Mouse (Mus musculus): ENCODE results near the gene Pdzrn3. TPM values are rescaled to one million over a fixed set of nuclear protein-coding genes. Genes with fewer than 3 reads are reported as not detected.
A peak's percentile ranks its signal among the peaks of the same experiment; 100 is the strongest.

The Pdzrn3 gene
- polyA plus RNA-seq, 2 experiments: 16.5 to 37.9 TPM

DNA sequence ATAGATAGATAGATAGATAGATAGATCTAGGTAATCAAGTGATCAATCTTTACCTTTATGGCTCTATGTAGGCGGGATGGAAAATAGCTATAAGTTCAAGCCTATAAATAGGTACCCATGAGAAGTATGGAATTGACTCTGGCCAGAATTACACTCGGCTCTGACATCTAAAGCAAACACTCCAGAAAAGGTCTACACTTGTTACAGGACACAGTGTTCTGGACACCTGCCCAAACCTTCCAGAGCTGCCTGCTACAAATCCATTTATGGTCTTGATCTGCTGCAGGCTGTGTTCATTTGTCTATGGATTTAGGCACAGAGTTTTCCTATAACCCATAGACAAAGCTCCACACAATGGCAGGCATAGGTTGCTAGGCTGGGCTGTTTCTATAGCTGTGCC lies 102.9 kb downstream of the Pdzrn3 start:
- no peak for TF ChIP-seq POLR2A (IDR thresholded peaks at IDR 0.05; ENCODE audit: borderline replicate concordance, extremely low read depth, insufficient read depth, insufficient read length)
- DNase-seq (ENCODE audit: low spot score): no peak
- no peak overlapping the region for H3K27ac ChIP-seq (replicated peaks; ENCODE audit: low read depth, low read length)
- no peak overlapping the region for H3K9ac ChIP-seq (ENCODE audit: low read depth, low read length, severe bottlenecking)
- H3K4me3 ChIP-seq (replicated peaks; ENCODE audit: low read length): no peak overlapping the region
- H3K4me1 ChIP-seq (ENCODE audit: control insufficient read depth, insufficient read depth, low read length): peaks cover 50% of the 10 kb centered on the region
- no peaks in the 10 kb centered on the region for H3K9me3 ChIP-seq (ENCODE audit: control insufficient read depth, low read length)
- no peak overlapping the region for H3K4me2 ChIP-seq (replicated peaks; ENCODE audit: low read depth, low read length, severe bottlenecking)
- H3K27me3 ChIP-seq (ENCODE audit: control insufficient read depth, insufficient read depth, low read length): no peaks in the 10 kb centered on the region
- WGBS: 69% methylated on average over 2 of the region's 2 CpGs
- ATAC-seq (ENCODE audit: low FRiP score, low read depth): no peak
- H3K36me3 ChIP-seq (ENCODE audit: control insufficient read depth, insufficient read depth, low read length): no peaks in the 10 kb centered on the region

DNA sequence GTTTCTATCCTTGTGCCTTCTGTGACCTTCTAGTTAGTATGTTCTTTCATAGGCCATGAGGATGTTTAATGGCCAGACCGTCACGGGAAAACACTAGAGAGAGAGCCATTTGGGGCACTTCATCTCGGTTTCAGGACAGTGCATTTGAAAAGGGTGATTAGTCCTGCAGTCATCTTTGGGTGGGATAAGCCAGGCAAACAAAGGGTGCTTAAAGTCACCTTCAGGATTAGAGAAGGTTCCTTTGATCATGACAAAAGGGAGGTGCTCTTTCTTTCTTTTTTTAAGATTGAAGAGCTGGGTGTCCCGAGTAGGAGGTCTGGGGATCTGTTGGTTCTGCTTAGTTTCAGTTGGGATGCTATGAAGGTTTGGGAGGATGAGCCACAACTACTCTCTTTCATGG lies 105.4 kb downstream of the Pdzrn3 start:
- no peak for TF ChIP-seq POLR2A (IDR thresholded peaks at IDR 0.05; ENCODE audit: borderline replicate concordance, extremely low read depth, insufficient read depth, insufficient read length)
- ATAC-seq (ENCODE audit: low FRiP score, low read depth): no peak
- DNase-seq (ENCODE audit: low spot score): no peak
- no peak overlapping the region for H3K9ac ChIP-seq (ENCODE audit: low read depth, low read length, severe bottlenecking)
- H3K27me3 ChIP-seq (ENCODE audit: control insufficient read depth, insufficient read depth, low read length): no peaks in the 10 kb centered on the region
- H3K4me3 ChIP-seq (replicated peaks; ENCODE audit: low read length): no peak overlapping the region
- no peaks in the 10 kb centered on the region for H3K9me3 ChIP-seq (ENCODE audit: control insufficient read depth, low read length)
- H3K36me3 ChIP-seq (ENCODE audit: control insufficient read depth, insufficient read depth, low read length): no peaks in the 10 kb centered on the region
- H3K4me1 ChIP-seq (ENCODE audit: control insufficient read depth, insufficient read depth, low read length): peaks cover 52% of the 10 kb centered on the region
- H3K4me2 ChIP-seq (replicated peaks; ENCODE audit: low read depth, low read length, severe bottlenecking): no peak overlapping the region
- 29% methylated on average over 4 of the region's 4 CpGs for WGBS
- no peak overlapping the region for H3K27ac ChIP-seq (replicated peaks; ENCODE audit: low read depth, low read length)

DNA sequence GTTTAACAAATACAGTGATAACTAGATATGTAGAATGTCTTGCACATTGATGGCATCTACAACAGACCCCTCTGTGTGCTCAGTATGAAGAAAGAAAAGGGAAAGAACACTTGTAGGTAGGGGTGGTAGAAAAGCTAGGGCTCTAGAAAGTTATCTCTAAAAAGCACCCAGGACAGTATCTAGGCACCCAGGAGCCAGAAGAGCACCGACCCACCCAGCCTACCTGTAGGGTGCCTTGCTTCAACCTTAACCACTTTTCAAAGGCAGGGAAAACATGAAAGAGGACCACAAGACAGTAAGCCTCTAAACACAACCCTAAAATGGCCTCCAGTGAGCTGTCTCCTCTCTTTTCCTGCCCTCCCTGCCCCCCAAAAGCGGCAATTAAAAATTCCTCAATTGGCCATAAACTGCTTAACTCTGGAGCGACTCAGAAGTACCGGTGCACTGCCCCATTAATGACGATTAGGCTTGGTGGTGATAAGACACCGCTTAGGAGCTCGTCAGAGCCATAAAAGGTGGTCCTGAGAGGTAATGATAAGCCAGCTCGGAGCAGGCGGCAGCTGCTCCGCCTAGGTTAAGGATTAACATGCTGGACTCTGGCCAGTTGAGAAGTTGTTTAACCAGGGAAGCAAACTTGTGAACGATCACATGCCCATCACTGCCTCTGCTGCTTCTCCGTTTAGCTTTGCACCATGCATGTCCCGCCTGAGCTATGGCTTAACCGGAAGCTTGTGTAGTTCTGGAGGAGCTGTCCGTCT lies 106.1 kb downstream of the Pdzrn3 start:
- no peaks in the 10 kb centered on the region for H3K9me3 ChIP-seq (ENCODE audit: control insufficient read depth, low read length)
- no peak overlapping the region for H3K4me3 ChIP-seq (replicated peaks; ENCODE audit: low read length)
- H3K9ac ChIP-seq (ENCODE audit: low read depth, low read length, severe bottlenecking): no peak overlapping the region
- no peaks in the 10 kb centered on the region for H3K27me3 ChIP-seq (ENCODE audit: control insufficient read depth, insufficient read depth, low read length)
- peaks cover 59% of the 10 kb centered on the region for H3K4me1 ChIP-seq (ENCODE audit: control insufficient read depth, insufficient read depth, low read length)
- no peak for DNase-seq (ENCODE audit: low spot score)
- TF ChIP-seq POLR2A (IDR thresholded peaks at IDR 0.05; ENCODE audit: borderline replicate concordance, extremely low read depth, insufficient read depth, insufficient read length): no peak
- no peak overlapping the region for H3K4me2 ChIP-seq (replicated peaks; ENCODE audit: low read depth, low read length, severe bottlenecking)
- no peak for ATAC-seq (ENCODE audit: low FRiP score, low read depth)
- no peaks in the 10 kb centered on the region for H3K36me3 ChIP-seq (ENCODE audit: control insufficient read depth, insufficient read depth, low read length)
- WGBS: 20% methylated on average over 15 of the region's 15 CpGs
- no peak overlapping the region for H3K27ac ChIP-seq (replicated peaks; ENCODE audit: low read depth, low read length)

DNA sequence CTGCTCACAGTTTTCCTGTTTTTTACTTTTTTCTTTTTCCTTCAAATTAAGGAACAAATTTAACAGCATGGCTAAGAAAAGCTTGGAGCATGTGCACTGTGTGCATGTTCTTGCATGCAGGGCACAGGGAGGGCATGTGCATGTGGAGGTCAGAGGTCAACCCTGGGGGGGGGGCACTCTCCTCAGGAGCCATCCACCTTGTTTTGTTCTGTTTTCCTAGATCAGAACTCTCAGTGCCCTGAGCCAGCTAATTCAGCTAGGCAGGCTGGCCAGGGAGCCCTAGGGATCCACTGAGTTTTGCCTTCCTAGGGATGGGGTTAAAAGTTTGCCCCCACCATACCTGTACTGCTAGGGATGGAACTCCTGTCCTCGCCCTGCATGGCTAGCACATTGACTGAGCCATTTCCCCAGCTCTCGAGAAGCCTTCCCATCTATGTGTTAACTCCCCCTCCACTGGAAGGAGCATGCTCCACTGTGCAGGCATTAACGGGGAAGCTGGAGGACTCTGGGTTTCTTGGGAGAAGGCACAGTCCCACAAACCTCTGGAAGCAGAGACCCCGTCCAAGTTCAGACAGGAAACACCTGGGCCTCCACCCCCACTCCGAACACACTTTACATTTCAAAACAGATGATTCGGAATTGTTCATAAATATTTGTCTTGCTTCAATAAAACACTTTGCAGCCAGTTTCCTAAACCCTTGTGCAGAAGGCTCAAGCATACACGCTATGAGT lies 107.4 kb downstream of the Pdzrn3 start:
- H3K9ac ChIP-seq (ENCODE audit: low read depth, low read length, severe bottlenecking): no peak overlapping the region
- no peaks in the 10 kb centered on the region for H3K9me3 ChIP-seq (ENCODE audit: control insufficient read depth, low read length)
- peak overlapping the region; percentile 59; the same call in 1 of the 2 replicates for H3K27ac ChIP-seq (replicated peaks; ENCODE audit: low read depth, low read length)
- H3K4me1 ChIP-seq (ENCODE audit: control insufficient read depth, insufficient read depth, low read length): peaks cover 61% of the 10 kb centered on the region
- H3K4me2 ChIP-seq (replicated peaks; ENCODE audit: low read depth, low read length, severe bottlenecking): no peak overlapping the region
- H3K4me3 ChIP-seq (replicated peaks; ENCODE audit: low read length): no peak overlapping the region
- 18% methylated on average over 7 of the region's 7 CpGs for WGBS
- DNase-seq (ENCODE audit: low spot score) (peak; percentile 56), ATAC-seq (ENCODE audit: low FRiP score, low read depth) (peak; percentile 46; the same call in 1 of the 2 replicates)
- no peaks in the 10 kb centered on the region for H3K27me3 ChIP-seq (ENCODE audit: control insufficient read depth, insufficient read depth, low read length)
- no peaks in the 10 kb centered on the region for H3K36me3 ChIP-seq (ENCODE audit: control insufficient read depth, insufficient read depth, low read length)
- TF ChIP-seq POLR2A (IDR thresholded peaks at IDR 0.05; ENCODE audit: borderline replicate concordance, extremely low read depth, insufficient read depth, insufficient read length): no peak

DNA sequence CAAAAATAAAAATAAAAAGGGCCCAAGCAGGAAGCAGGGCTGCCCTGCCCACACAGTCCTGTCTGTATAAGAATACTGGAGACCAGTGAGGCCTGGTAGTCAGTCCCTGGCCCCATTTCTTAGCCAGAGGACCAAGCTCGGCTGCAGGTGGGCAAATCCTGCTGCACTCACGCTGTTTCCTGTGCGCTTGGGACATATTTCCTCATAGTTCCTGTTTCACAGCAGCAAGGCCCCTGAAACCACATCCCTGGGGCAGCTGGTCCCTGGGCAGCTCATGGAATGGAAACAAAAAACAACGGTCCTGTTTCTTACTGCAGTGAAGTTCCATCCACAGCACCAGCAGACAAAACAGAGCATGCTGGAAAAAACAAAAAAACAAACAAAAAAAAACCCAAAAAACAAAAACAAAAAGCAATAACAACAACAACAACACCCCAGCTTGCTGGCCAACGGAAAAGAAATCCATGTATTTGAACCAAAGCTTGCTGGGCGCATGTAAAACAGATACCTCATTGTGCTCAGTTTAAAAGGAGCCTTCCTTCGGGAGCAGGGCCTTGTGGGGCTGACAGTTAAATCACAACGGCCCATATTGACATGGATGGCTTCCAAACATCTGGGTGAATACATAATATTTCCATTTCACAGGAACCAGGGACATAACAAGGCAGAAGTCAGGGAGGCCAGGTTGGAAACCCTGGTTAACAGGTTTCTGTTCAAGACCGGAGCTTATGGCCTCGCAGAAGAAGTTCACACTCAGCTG lies 108.2 kb downstream of the Pdzrn3 start:
- no peak for TF ChIP-seq POLR2A (IDR thresholded peaks at IDR 0.05; ENCODE audit: borderline replicate concordance, extremely low read depth, insufficient read depth, insufficient read length)
- no peaks in the 10 kb centered on the region for H3K36me3 ChIP-seq (ENCODE audit: control insufficient read depth, insufficient read depth, low read length)
- DNase-seq (ENCODE audit: low spot score) (peak; percentile 41), ATAC-seq (ENCODE audit: low FRiP score, low read depth) (no peak)
- H3K4me3 ChIP-seq (replicated peaks; ENCODE audit: low read length): no peak overlapping the region
- H3K27ac ChIP-seq (replicated peaks; ENCODE audit: low read depth, low read length): peak overlapping the region; percentile 59; the same call in 1 of the 2 replicates
- H3K4me2 ChIP-seq (replicated peaks; ENCODE audit: low read depth, low read length, severe bottlenecking): no peak overlapping the region
- whole genome bisulfite sequencing: 24% methylated on average over 10 of the region's 10 CpGs
- H3K27me3 ChIP-seq (ENCODE audit: control insufficient read depth, insufficient read depth, low read length): no peaks in the 10 kb centered on the region
- H3K9ac ChIP-seq (ENCODE audit: low read depth, low read length, severe bottlenecking): no peak overlapping the region
- H3K4me1 ChIP-seq (ENCODE audit: control insufficient read depth, insufficient read depth, low read length): peaks cover 56% of the 10 kb centered on the region
- no peaks in the 10 kb centered on the region for H3K9me3 ChIP-seq (ENCODE audit: control insufficient read depth, low read length)
